Mouse (Mus musculus) macrophage (primary cell): ENCODE measurements around the gene Mapk12. TPM values are rescaled to one million over a fixed set of nuclear protein-coding genes. Genes with fewer than 3 reads are reported as not detected.

ENCODE experiments used
- polyA plus RNA-seq: library from polyadenylated mRNA; stranded (reverse); fragments of 250-400 nt; gene quantifications from 3 replicates; pipeline ENCODE4 v1.2.4, GENCODE M21; 2018; ENCODE audit warnings: inconsistent platforms

Gene Mapk12
- polyA plus RNA-seq, 1 experiment from 2014 or later = 0.09 TPM

Other genes starting within 250 kb of the Mapk12 start
- not detected in 3 replicates for gene Ttll8, start 186.3 kb downstream of the Mapk12 start, polyA plus RNA-seq
- gene Mlc1, start 161.7 kb downstream of the Mapk12 start, polyA plus RNA-seq = not detected in 3 replicates
- gene Mov10l1, start 157.8 kb downstream of the Mapk12 start, polyA plus RNA-seq = not detected in 3 replicates
- not detected in 3 replicates for gene Panx2, start 81.0 kb downstream of the Mapk12 start, polyA plus RNA-seq
- 23.0 to 34.3 TPM (median 32.0 TPM) in 3 replicates for gene Trabd, start 65.6 kb downstream of the Mapk12 start, polyA plus RNA-seq
- gene Selenoo, start 51.6 kb downstream of the Mapk12 start, polyA plus RNA-seq = 8.4 to 19.1 TPM (median 10.8 TPM) in 3 replicates
- gene Tubgcp6, start 17.6 kb downstream of the Mapk12 start, polyA plus RNA-seq = 4.1 to 8.3 TPM (median 6.3 TPM) in 3 replicates
- gene Hdac10, start 12.0 kb downstream of the Mapk12 start, polyA plus RNA-seq = 3.9 to 7.2 TPM (median 5.5 TPM) in 3 replicates
- gene Mapk11, start 8.9 kb upstream of the Mapk12 start, polyA plus RNA-seq = 0.79 to 2.1 TPM (median 1.5 TPM) in 3 replicates
- gene Plxnb2, start 40.1 kb upstream of the Mapk12 start, polyA plus RNA-seq = 226 to 333 TPM (median 246 TPM) in 3 replicates
- 0.80 to 2.0 TPM (median 1.1 TPM) in 3 replicates for gene Dennd6b, start 55.8 kb upstream of the Mapk12 start, polyA plus RNA-seq
- gene Ppp6r2, start 70.8 kb upstream of the Mapk12 start, polyA plus RNA-seq = 15.7 to 23.8 TPM (median 17.1 TPM) in 3 replicates
- gene Sbf1, start 174.6 kb upstream of the Mapk12 start, polyA plus RNA-seq = 25.5 to 41.4 TPM (median 33.6 TPM) in 3 replicates
- not detected in 3 replicates for gene Adm2, start 182.0 kb upstream of the Mapk12 start, polyA plus RNA-seq
- not detected in 3 replicates for gene Miox, start 193.7 kb upstream of the Mapk12 start, polyA plus RNA-seq
- 19.8 to 30.4 TPM (median 23.9 TPM) in 3 replicates for gene Lmf2, start 215.0 kb upstream of the Mapk12 start, polyA plus RNA-seq
- 37.1 to 52.3 TPM (median 40.4 TPM) in 3 replicates for gene Ncaph2, start 215.0 kb upstream of the Mapk12 start, polyA plus RNA-seq
- gene Sco2, start 233.1 kb upstream of the Mapk12 start, polyA plus RNA-seq = 8.7 to 28.2 TPM (median 22.9 TPM) in 3 replicates
- gene Tymp, start 236.3 kb upstream of the Mapk12 start, polyA plus RNA-seq = 0.43 to 1.6 TPM (median 0.93 TPM) in 3 replicates
- not detected in 3 replicates for gene Odf3b, start 238.6 kb upstream of the Mapk12 start, polyA plus RNA-seq
- not detected in 3 replicates for gene Klhdc7b, start 244.2 kb upstream of the Mapk12 start, polyA plus RNA-seq